Mouse (Mus musculus) megakaryocyte, adult 5-6 weeks (primary cell): ENCODE results near the gene Usp46. TPM values are rescaled to one million over a fixed set of nuclear protein-coding genes. Genes with fewer than 3 reads are reported as not detected.

ENCODE experiments used
- ATAC-seq: 2 replicates; pipeline ENCODE4 v1.8.0; 2016; ENCODE audit warnings: mild to moderate bottlenecking, inconsistent platforms; ENCODE audit not compliant: poor library complexity, severe bottlenecking
- total RNA-seq, 2 experiments: library from RNA; stranded (forward) in 1 of 2; stranded (reverse) in 1 of 2; fragments of 153-499, 151-499 nt in 1 of 2; fragments of 221-1000, 200-1000 nt in 1 of 2; gene quantifications; 2 replicates each; pipeline versions ENCODE4 v1.2.3 to v1.2.4; 2015 to 2017

The Usp46 gene
- total RNA-seq, 2 experiments from 2014 or later, result 7.3 to 9.3 TPM

- no peak for ATAC-seq
These were observed 110.1 kb downstream of the Usp46 start for GRCm38 (mm10) chr5:73958096-73958495.

GRCm38 (mm10) chr5:73955691-73956090, 112.5 kb downstream of the Usp46 start:
- ATAC-seq, result no peak

- ATAC-seq, result no peak
These were observed 113.2 kb downstream of the Usp46 start for GRCm38 (mm10) chr5:73955005-73955404.

GRCm38 (mm10) chr5:73953066-73953614, 115.1 kb downstream of the Usp46 start:
- ATAC-seq, result no peak

GRCm38 (mm10) chr5:73951649-73952000, 116.6 kb downstream of the Usp46 start:
- no peak for ATAC-seq

GRCm38 (mm10) chr5:73950809-73951648, 117.2 kb downstream of the Usp46 start:
- no peak for ATAC-seq

Other genes starting within 250 kb of the Usp46 start
- gene Rasl11b, start 126.9 kb upstream of the Usp46 start, total RNA-seq (2015), result 2.0 and 2.1 TPM in 2 replicates
- gene Rasl11b, start 126.9 kb upstream of the Usp46 start, total RNA-seq (2017), result 0.98 and 1.0 TPM in 2 replicates